Mouse (Mus musculus) midbrain, embryonic 13.5 days (tissue): ENCODE results near the gene Serpina1e. TPM values are rescaled to one million over a fixed set of nuclear protein-coding genes. Genes with fewer than 3 reads are reported as not detected.
"Not testable (repeated sequence)": the region's sequence is repeated elsewhere in the genome, so short reads cannot be mapped to it uniquely, and the experiment has no call there.

Experiments used
- ATAC-seq: fragments of 200-750 bp; cut with Nextera tagmentation; 2 replicates; pipeline ENCODE4 v1.8.0; 2017; ENCODE audit warnings: mild to moderate bottlenecking, moderate TSS enrichment, moderate library complexity
- H3K27ac ChIP-seq: fragments of 300-500 bp; sonication (generic); 2 replicates; pipeline ENCODE4 v1.5.1; 2015; ENCODE audit warnings: inconsistent platforms, mild to moderate bottlenecking, moderate library complexity
- H3K27me3 ChIP-seq: fragments of 300-500 bp; sonication (generic); 2 replicates; pipeline ENCODE4 v1.6.1; 2015; ENCODE audit warnings: mild to moderate bottlenecking, inconsistent platforms
- H3K36me3 ChIP-seq: fragments of 300-500 bp; sonication (generic); 2 replicates; pipeline ENCODE4 v1.6.1; 2015; ENCODE audit warnings: mild to moderate bottlenecking, inconsistent platforms
- H3K4me1 ChIP-seq: fragments of 300-500 bp; sonication (generic); replicated peaks from 2 replicates; pipeline ENCODE4 v1.6.1; 2015; ENCODE audit warnings: inconsistent platforms
- H3K4me2 ChIP-seq: fragments of 300-500 bp; sonication (generic); replicated peaks from 2 replicates; pipeline ENCODE4 v1.6.1; 2015; ENCODE audit warnings: moderate library complexity, mild to moderate bottlenecking, inconsistent platforms
- H3K4me3 ChIP-seq: fragments of 300-500 bp; sonication (generic); replicated peaks from 2 replicates; pipeline ENCODE4 v1.5.1; 2015; ENCODE audit warnings: mild to moderate bottlenecking, inconsistent platforms
- H3K9ac ChIP-seq: fragments of 300-500 bp; sonication (generic); replicated peaks from 2 replicates; pipeline ENCODE4 v1.6.1; 2015; ENCODE audit warnings: mild to moderate bottlenecking, inconsistent platforms
- H3K9me3 ChIP-seq: fragments of 300-500 bp; sonication (generic); 2 replicates; pipeline ENCODE4 v1.6.1; 2016; ENCODE audit warnings: mild to moderate bottlenecking, inconsistent platforms
- WGBS: fragments of 180-500 bp; shearing (Covaris S2); methylation state at CpG from one replicate; pipeline ENCODE4 v1.1.7; 2015; 5-methylcytosine and 5-hydroxymethylcytosine counted together
- polyA plus RNA-seq: library from polyadenylated mRNA; unstranded; fragments of >200 nt; fragmentation: Nextera tagmentation; extraction: Ambion mirVana; gene quantifications from 2 replicates; pipeline ENCODE4 v1.2.1, GENCODE M21; 2015

Gene Serpina1e
- polyA plus RNA-seq, 1 experiment from 2014 or later: 0.16 TPM

- ATAC-seq: not testable (repeated sequence)
- 89% methylated on average over 2 of the region's 2 CpGs for WGBS
Observed at GRCm38 (mm10) chr12:103956555-103956954, 2.2 kb downstream of the Serpina1e start.

GRCm38 (mm10) chr12:103952972-103953371 lies 5.8 kb downstream of the Serpina1e start:
- not testable (repeated sequence) for H3K27ac ChIP-seq

More at GRCm38 (mm10) chr12:103956555-103956954, 2.2 kb downstream of the Serpina1e start:
- H3K27me3 ChIP-seq, H3K27ac ChIP-seq, H3K4me3 ChIP-seq, H3K36me3 ChIP-seq, H3K4me1 ChIP-seq, H3K4me2 ChIP-seq, H3K9ac ChIP-seq, H3K9me3 ChIP-seq: not testable (repeated sequence)

GRCm38 (mm10) chr12:103946243-103946642 lies 12.5 kb downstream of the Serpina1e start:
- WGBS: 89% methylated on average over 4 of the region's 4 CpGs
- no peak for ATAC-seq
- Histone ChIP-seq H3K27me3 (no peaks in the 10 kb centered on the region), H3K4me2 (no peak overlapping the region), H3K4me1 (no peaks in the 10 kb centered on the region), H3K36me3 (no peaks in the 10 kb centered on the region), H3K27ac (no peak overlapping the region), H3K4me3 (no peak overlapping the region), H3K9me3 (0 out of 2 replicates have a peak, but pooled peaks cover 15% of the 10 kb centered on the region), H3K9ac (no peak overlapping the region)

More at GRCm38 (mm10) chr12:103952972-103953371, 5.8 kb downstream of the Serpina1e start:
- H3K4me2 ChIP-seq, ATAC-seq, H3K4me3 ChIP-seq, H3K4me1 ChIP-seq, H3K9ac ChIP-seq, H3K9me3 ChIP-seq, H3K36me3 ChIP-seq, H3K27me3 ChIP-seq: not testable (repeated sequence)
- WGBS: 83% methylated on average over 3 of the region's 3 CpGs

- H3K4me3 ChIP-seq, H3K36me3 ChIP-seq, H3K9ac ChIP-seq, H3K9me3 ChIP-seq, H3K27ac ChIP-seq, H3K4me1 ChIP-seq, H3K27me3 ChIP-seq, ATAC-seq, H3K4me2 ChIP-seq: not testable (repeated sequence)
- WGBS: 93% methylated on average over 12 of the region's 16 CpGs
Observed at GRCm38 (mm10) chr12:103909181-103909580, 49.6 kb downstream of the Serpina1e start.

GRCm38 (mm10) chr12:103907746-103908145 lies 51.0 kb downstream of the Serpina1e start:
- H3K27ac ChIP-seq, H3K4me2 ChIP-seq, ATAC-seq, H3K4me3 ChIP-seq, H3K36me3 ChIP-seq, H3K4me1 ChIP-seq, H3K9me3 ChIP-seq, H3K9ac ChIP-seq, H3K27me3 ChIP-seq: not testable (repeated sequence)
- 55% methylated on average over 1 of the region's 1 CpGs for WGBS

GRCm38 (mm10) chr12:103904837-103905340 lies 53.9 kb downstream of the Serpina1e start, which contains the start of gene Serpina1c:
TSS of gene Serpina1c (minus strand) at chr12:103904887.
- H3K4me2 ChIP-seq, H3K27me3 ChIP-seq, H3K4me1 ChIP-seq, H3K36me3 ChIP-seq, ATAC-seq, H3K27ac ChIP-seq, H3K4me3 ChIP-seq, H3K9ac ChIP-seq: not testable (repeated sequence)
- 0 out of 2 replicates have a peak, but pooled peaks cover 13% of the 10 kb centered on the region for H3K9me3 ChIP-seq
- WGBS: 84% methylated on average over 4 of the region's 4 CpGs

- not testable (repeated sequence) for H3K4me2 ChIP-seq, H3K9ac ChIP-seq, H3K27ac ChIP-seq, H3K36me3 ChIP-seq, H3K4me3 ChIP-seq, ATAC-seq, H3K27me3 ChIP-seq, H3K4me1 ChIP-seq
- WGBS: 95% methylated on average over 3 of the region's 3 CpGs
- 0 out of 2 replicates have a peak, but pooled peaks cover 13% of the 10 kb centered on the region for H3K9me3 ChIP-seq
Observed at GRCm38 (mm10) chr12:103901929-103902328, 56.8 kb downstream of the Serpina1e start.

Other genes with a start within 250 kb of the Serpina1e start
- gene Serpina1d, start 185.4 kb downstream of the Serpina1e start, polyA plus RNA-seq: not detected in 2 replicates
- gene Serpina1b, start 128.6 kb downstream of the Serpina1e start, polyA plus RNA-seq: 1.1 TPM in 1 of 2 replicates, not detected in the other
- gene Serpina1a, start 95.4 kb downstream of the Serpina1e start, polyA plus RNA-seq: 0.50 TPM in 1 of 2 replicates, not detected in the other
- 0.22 TPM in 1 of 2 replicates, not detected in the other for gene Serpina1c, start 54.1 kb downstream of the Serpina1e start, polyA plus RNA-seq
- gene Serpina11, start 31.0 kb upstream of the Serpina1e start, polyA plus RNA-seq: not detected in 2 replicates
- gene Serpina9, start 54.8 kb upstream of the Serpina1e start, polyA plus RNA-seq: not detected in 2 replicates
- gene Serpina12, start 85.5 kb upstream of the Serpina1e start, polyA plus RNA-seq: not detected in 2 replicates
- not detected in 2 replicates for gene Serpina5, start 142.1 kb upstream of the Serpina1e start, polyA plus RNA-seq
- gene Serpina3a, start 153.7 kb upstream of the Serpina1e start, polyA plus RNA-seq: not detected in 2 replicates
- gene Serpina3b, start 169.0 kb upstream of the Serpina1e start, polyA plus RNA-seq: not detected in 2 replicates
- not detected in 2 replicates for gene Serpina3c, start 194.9 kb upstream of the Serpina1e start, polyA plus RNA-seq